Mouse (Mus musculus) liver, embryonic 11.5 days (tissue): ENCODE results near the gene Ntf3. TPM values are rescaled to one million over a fixed set of nuclear protein-coding genes. Genes with fewer than 3 reads are reported as not detected.

ENCODE experiments used
- ATAC-seq: fragments of 200-750 bp; cut with Nextera tagmentation; replicated peaks from 2 replicates; pipeline ENCODE4 v1.8.0; 2017; ENCODE audit warnings: moderate number of reproducible peaks, mild to moderate bottlenecking, moderate TSS enrichment, moderate library complexity; ENCODE audit not compliant: low FRiP score
- DNase-seq: peaks from one replicate; pipeline ENCODE4 v3.0.0-alpha.2; 2017; ENCODE audit warnings: low spot score
- H3K27ac ChIP-seq: fragments of 300-500 bp; sonication (generic); 2 replicates; pipeline ENCODE4 v1.5.1; 2014; ENCODE audit warnings: mild to moderate bottlenecking, low read depth, low read length, control low read depth
- H3K27me3 ChIP-seq: fragments of 300-500 bp; sonication (generic); replicated peaks from 2 replicates; pipeline ENCODE4 v1.6.1; 2014; ENCODE audit warnings: low read length, mixed read lengths; ENCODE audit not compliant: control insufficient read depth, insufficient read depth
- H3K36me3 ChIP-seq: fragments of 300-500 bp; sonication (generic); 2 replicates; pipeline ENCODE4 v1.6.1; 2014; ENCODE audit warnings: mild to moderate bottlenecking, low read length, moderate library complexity, mixed read lengths; ENCODE audit not compliant: control insufficient read depth, insufficient read depth
- H3K4me1 ChIP-seq: fragments of 300-500 bp; sonication (generic); replicated peaks from 2 replicates; pipeline ENCODE4 v1.6.1; 2014; ENCODE audit warnings: low read length, mixed read lengths; ENCODE audit not compliant: control insufficient read depth, insufficient read depth
- H3K4me2 ChIP-seq: fragments of 300-500 bp; sonication (generic); 2 replicates; pipeline ENCODE4 v1.6.1; 2014; ENCODE audit warnings: mild to moderate bottlenecking, control low read depth, moderate library complexity
- H3K4me3 ChIP-seq: fragments of 300-500 bp; sonication (generic); 2 replicates; pipeline ENCODE4 v1.5.1; 2014; ENCODE audit warnings: low read depth, low read length, control low read depth
- H3K9ac ChIP-seq: fragments of 300-500 bp; sonication (generic); 2 replicates; pipeline ENCODE4 v1.6.1; 2014; ENCODE audit warnings: low read depth, low read length, control low read depth
- H3K9me3 ChIP-seq: fragments of 300-500 bp; sonication (generic); 2 replicates; pipeline ENCODE4 v1.6.1; 2016; ENCODE audit warnings: low read length, inconsistent platforms, mixed read lengths; ENCODE audit not compliant: control insufficient read depth
- WGBS: fragments of 180-500 bp; shearing (Covaris S2); extraction: QIAGEN DNeasy Blood & Tissue Kit; methylation state at CpG from one replicate; pipeline ENCODE4 v1.1.7; 2014; 5-methylcytosine and 5-hydroxymethylcytosine counted together
- polyA plus RNA-seq: library from polyadenylated mRNA; unstranded; fragments of >200 nt; fragmentation: Nextera tagmentation; extraction: Ambion mirVana; gene quantifications from 2 replicates; pipeline ENCODE4 v1.2.1, GENCODE M21; 2014

The Ntf3 gene
- polyA plus RNA-seq, 1 experiment from 2014 or later = 6.2 TPM

GRCm38 (mm10) chr6:126102571-126102970 is 64.1 kb downstream of the Ntf3 start:
- Histone ChIP-seq H3K4me1 (no peaks in the 10 kb centered on the region), H3K4me2 (no peak overlapping the region), H3K27me3 (no peaks in the 10 kb centered on the region), H3K27ac (no peak overlapping the region), H3K9me3 (no peaks in the 10 kb centered on the region), H3K9ac (no peak overlapping the region), H3K4me3 (no peak overlapping the region), H3K36me3 (no peaks in the 10 kb centered on the region)
- no peak for DNase-seq
- ATAC-seq = no peak
- 84% methylated on average over 6 of the region's 6 CpGs for WGBS

- DNase-seq (no peak), ATAC-seq (no peak)
- Histone ChIP-seq H3K4me2 (no peak overlapping the region), H3K9ac (no peak overlapping the region), H3K9me3 (no peaks in the 10 kb centered on the region), H3K4me3 (no peak overlapping the region), H3K4me1 (no peaks in the 10 kb centered on the region), H3K36me3 (no peaks in the 10 kb centered on the region), H3K27ac (no peak overlapping the region), H3K27me3 (no peaks in the 10 kb centered on the region)
- WGBS = 88% methylated on average over 11 of the region's 11 CpGs
Measured at GRCm38 (mm10) chr6:126102007-126102406, 64.7 kb downstream of the Ntf3 start.

GRCm38 (mm10) chr6:126100579-126100978 is 66.1 kb downstream of the Ntf3 start:
- H3K4me3 ChIP-seq = no peak overlapping the region
- no peaks in the 10 kb centered on the region for H3K9me3 ChIP-seq
- no peak overlapping the region for H3K27ac ChIP-seq
- no peak overlapping the region for H3K9ac ChIP-seq
- ATAC-seq (no peak), DNase-seq (no peak)
- no peaks in the 10 kb centered on the region for H3K27me3 ChIP-seq
- no peaks in the 10 kb centered on the region for H3K4me1 ChIP-seq
- 84% methylated on average over 1 of the region's 1 CpGs for WGBS
- no peak overlapping the region for H3K4me2 ChIP-seq
- H3K36me3 ChIP-seq = no peaks in the 10 kb centered on the region

- H3K27ac ChIP-seq = no peak overlapping the region
- no peaks in the 10 kb centered on the region for H3K9me3 ChIP-seq
- H3K4me3 ChIP-seq = no peak overlapping the region
- H3K9ac ChIP-seq = no peak overlapping the region
- DNase-seq = no peak
- H3K4me1 ChIP-seq = no peaks in the 10 kb centered on the region
- H3K4me2 ChIP-seq = no peak overlapping the region
- no peak for ATAC-seq
- H3K27me3 ChIP-seq = no peaks in the 10 kb centered on the region
- H3K36me3 ChIP-seq = no peaks in the 10 kb centered on the region
- 81% methylated on average over 5 of the region's 5 CpGs for WGBS
Measured at GRCm38 (mm10) chr6:126097471-126097870, 69.2 kb downstream of the Ntf3 start.

GRCm38 (mm10) chr6:126096085-126096484 is 70.6 kb downstream of the Ntf3 start:
- Histone ChIP-seq H3K4me3 (no peak overlapping the region), H3K27me3 (no peaks in the 10 kb centered on the region), H3K9ac (no peak overlapping the region), H3K36me3 (no peaks in the 10 kb centered on the region), H3K4me1 (no peaks in the 10 kb centered on the region), H3K9me3 (no peaks in the 10 kb centered on the region), H3K4me2 (no peak overlapping the region), H3K27ac (no peak overlapping the region)
- 82% methylated on average over 13 of the region's 13 CpGs for WGBS
- ATAC-seq (no peak), DNase-seq (no peak)

- H3K27ac ChIP-seq = no peak overlapping the region
- no peak overlapping the region for H3K9ac ChIP-seq
- no peak for ATAC-seq
Measured at GRCm38 (mm10) chr6:126095041-126095440, 71.7 kb downstream of the Ntf3 start.

GRCm38 (mm10) chr6:126092026-126092425 is 74.7 kb downstream of the Ntf3 start:
- WGBS = 58% methylated on average over 5 of the region's 5 CpGs
- DNase-seq (no peak), ATAC-seq (no peak)
- Histone ChIP-seq H3K9me3 (no peaks in the 10 kb centered on the region), H3K4me2 (no peak overlapping the region), H3K27ac (no peak overlapping the region), H3K27me3 (no peaks in the 10 kb centered on the region), H3K4me3 (no peak overlapping the region), H3K36me3 (no peaks in the 10 kb centered on the region), H3K9ac (no peak overlapping the region), H3K4me1 (no peaks in the 10 kb centered on the region)

More at GRCm38 (mm10) chr6:126095041-126095440, 71.7 kb downstream of the Ntf3 start:
- DNase-seq = no peak
- Histone ChIP-seq H3K9me3 (no peaks in the 10 kb centered on the region), H3K4me3 (no peak overlapping the region), H3K4me1 (no peaks in the 10 kb centered on the region), H3K27me3 (no peaks in the 10 kb centered on the region), H3K36me3 (no peaks in the 10 kb centered on the region), H3K4me2 (no peak overlapping the region)
- WGBS = 69% methylated on average over 6 of the region's 6 CpGs

- WGBS = 66% methylated on average over 1 of the region's 1 CpGs
- ATAC-seq = no peak
- Histone ChIP-seq H3K27ac (no peak overlapping the region), H3K4me2 (no peak overlapping the region), H3K9ac (no peak overlapping the region), H3K4me3 (no peak overlapping the region), H3K9me3 (no peaks in the 10 kb centered on the region), H3K4me1 (no peaks in the 10 kb centered on the region), H3K36me3 (no peaks in the 10 kb centered on the region), H3K27me3 (no peaks in the 10 kb centered on the region)
- DNase-seq = no peak
Measured at GRCm38 (mm10) chr6:126090063-126090462, 76.6 kb downstream of the Ntf3 start.

GRCm38 (mm10) chr6:126088489-126089265 is 78.0 kb downstream of the Ntf3 start:
- DNase-seq (no peak), ATAC-seq (no peak)
- Histone ChIP-seq H3K4me2 (no peak overlapping the region), H3K27ac (no peak overlapping the region), H3K4me1 (no peaks in the 10 kb centered on the region), H3K4me3 (no peak overlapping the region), H3K9ac (no peak overlapping the region), H3K27me3 (no peaks in the 10 kb centered on the region), H3K36me3 (no peaks in the 10 kb centered on the region), H3K9me3 (no peaks in the 10 kb centered on the region)
- WGBS = 91% methylated on average over 12 of the region's 12 CpGs
